Mouse (Mus musculus) kidney, embryonic 15.5 days (tissue): ENCODE data around the gene Snrnp200. TPM values are rescaled to one million over a fixed set of nuclear protein-coding genes. Genes with fewer than 3 reads are reported as not detected.
"Not testable (repeated sequence)": the region's sequence is repeated elsewhere in the genome, so short reads cannot be mapped to it uniquely, and the experiment has no call there.

Experiments used
- ATAC-seq: fragments of 200-750 bp; cut with Nextera tagmentation; replicated peaks from 2 replicates; pipeline ENCODE4 v1.8.0; 2017; ENCODE audit warnings: moderate TSS enrichment; ENCODE audit not compliant: low FRiP score
- H3K27ac ChIP-seq: fragments of 300-500 bp; sonication (generic); 2 replicates; pipeline ENCODE4 v1.5.1; 2015; ENCODE audit warnings: mild to moderate bottlenecking, inconsistent platforms
- H3K27me3 ChIP-seq: fragments of 300-500 bp; sonication (generic); 2 replicates; pipeline ENCODE4 v1.6.1; 2015; ENCODE audit warnings: inconsistent platforms
- H3K36me3 ChIP-seq: fragments of 300-500 bp; sonication (generic); 2 replicates; pipeline ENCODE4 v1.6.1; 2015; ENCODE audit warnings: inconsistent platforms
- H3K4me1 ChIP-seq: fragments of 300-500 bp; sonication (generic); 2 replicates; pipeline ENCODE4 v1.6.1; 2015; ENCODE audit warnings: inconsistent platforms
- H3K4me2 ChIP-seq: fragments of 300-500 bp; sonication (generic); 2 replicates; pipeline ENCODE4 v1.6.1; 2015; ENCODE audit warnings: moderate library complexity, mild to moderate bottlenecking, inconsistent platforms
- H3K4me3 ChIP-seq: fragments of 300-500 bp; sonication (generic); replicated peaks from 2 replicates; pipeline ENCODE4 v1.5.1; 2015; ENCODE audit warnings: mild to moderate bottlenecking, inconsistent platforms
- H3K9ac ChIP-seq: fragments of 300-500 bp; sonication (generic); 2 replicates; pipeline ENCODE4 v1.6.1; 2015; ENCODE audit warnings: mild to moderate bottlenecking, inconsistent platforms
- H3K9me3 ChIP-seq: fragments of 300-500 bp; sonication (generic); replicated peaks from 2 replicates; pipeline ENCODE4 v1.6.1; 2016; ENCODE audit warnings: inconsistent platforms
- WGBS: fragments of 180-500 bp; shearing (Covaris S2); methylation state at CpG from one replicate; pipeline ENCODE4 v1.1.7; 2015; ENCODE audit warnings: mixed read lengths; 5-methylcytosine and 5-hydroxymethylcytosine counted together
- polyA plus RNA-seq: library from polyadenylated mRNA; unstranded; fragments of >200 nt; fragmentation: Nextera tagmentation; extraction: Ambion mirVana; gene quantifications from 2 replicates; pipeline ENCODE4 v1.2.1, GENCODE M21; 2015

Gene Snrnp200
- polyA plus RNA-seq: 53.7 and 64.1 TPM in 2 replicates

GRCm38 (mm10) chr2:127207547-127208451 lies at the start of gene Snrnp200, which contains the start of gene 1810024B03Rik:
TSS of gene Snrnp200 (plus strand) at chr2:127208386.
TSS of gene 1810024B03Rik (minus strand) at chr2:127208280.
- H3K27ac ChIP-seq: peak within 1 kb of the TSS; percentile 86
- ATAC-seq: peak; percentile 98
- peaks cover 18% of the 10 kb centered on the region for H3K4me1 ChIP-seq
- peaks cover 39% of the 10 kb centered on the region for H3K36me3 ChIP-seq
- no peaks in the 10 kb centered on the region for H3K27me3 ChIP-seq
- H3K9ac ChIP-seq: peak within 1 kb of the TSS; percentile 76
- 13% methylated on average over 36 of the region's 36 CpGs for WGBS
- H3K4me2 ChIP-seq: peak within 1 kb of the TSS; percentile 78
- peak within 1 kb of the TSS; percentile 88 for H3K4me3 ChIP-seq
- no peaks in the 10 kb centered on the region for H3K9me3 ChIP-seq

GRCm38 (mm10) chr2:127165675-127166074 lies 42.5 kb upstream of the Snrnp200 start:
- Histone ChIP-seq H3K36me3 (no peaks in the 10 kb centered on the region), H3K9me3 (no peaks in the 10 kb centered on the region), H3K4me3 (no peak overlapping the region), H3K4me1 (no peaks in the 10 kb centered on the region), H3K27me3 (peaks cover 9% of the 10 kb centered on the region), H3K4me2 (no peak overlapping the region), H3K27ac (no peak overlapping the region), H3K9ac (no peak overlapping the region)
- no peak for ATAC-seq
- 59% methylated on average over 4 of the region's 4 CpGs for WGBS

GRCm38 (mm10) chr2:127166261-127166660 lies 41.9 kb upstream of the Snrnp200 start:
- not testable (repeated sequence) for H3K4me2 ChIP-seq, H3K4me1 ChIP-seq, H3K9me3 ChIP-seq, H3K9ac ChIP-seq, H3K27ac ChIP-seq, H3K36me3 ChIP-seq, H3K4me3 ChIP-seq, ATAC-seq, H3K27me3 ChIP-seq
- 5% methylated on average over 1 of the region's 1 CpGs for WGBS

GRCm38 (mm10) chr2:127182598-127183381 lies 25.4 kb upstream of the Snrnp200 start:
- 0 out of 2 replicates have a peak, but pooled peaks cover 6% of the 10 kb centered on the region for H3K27me3 ChIP-seq
- 3% methylated on average over 17 of the region's 17 CpGs for WGBS
- peak overlapping the region; percentile 79 for H3K4me2 ChIP-seq
- H3K9ac ChIP-seq: peak overlapping the region; percentile 73
- peak; percentile 100 for ATAC-seq
- H3K36me3 ChIP-seq: no peaks in the 10 kb centered on the region
- H3K4me3 ChIP-seq: peak overlapping the region; percentile 62
- no peaks in the 10 kb centered on the region for H3K9me3 ChIP-seq
- H3K27ac ChIP-seq: peak overlapping the region; percentile 90
- H3K4me1 ChIP-seq: 0 out of 2 replicates have a peak, but pooled peaks cover 5% of the 10 kb centered on the region

GRCm38 (mm10) chr2:127189574-127189973 lies 18.6 kb upstream of the Snrnp200 start:
- ATAC-seq: no peak
- no peaks in the 10 kb centered on the region for H3K4me1 ChIP-seq
- no peak overlapping the region for H3K9ac ChIP-seq
- no peak overlapping the region for H3K4me3 ChIP-seq
- 0 out of 2 replicates have a peak, but pooled peaks cover 9% of the 10 kb centered on the region for H3K27me3 ChIP-seq
- H3K4me2 ChIP-seq: no peak overlapping the region
- H3K9me3 ChIP-seq: no peaks in the 10 kb centered on the region
- H3K36me3 ChIP-seq: no peaks in the 10 kb centered on the region
- H3K27ac ChIP-seq: no peak overlapping the region

GRCm38 (mm10) chr2:127204932-127205331 lies 3.3 kb upstream of the Snrnp200 start:
- H3K4me1 ChIP-seq: peaks cover 18% of the 10 kb centered on the region
- no peaks in the 10 kb centered on the region for H3K27me3 ChIP-seq
- H3K9me3 ChIP-seq: no peaks in the 10 kb centered on the region
- no peak overlapping the region for H3K27ac ChIP-seq
- H3K4me3 ChIP-seq: no peak overlapping the region
- ATAC-seq: no peak
- 32% methylated on average over 3 of the region's 3 CpGs for WGBS
- H3K9ac ChIP-seq: no peak overlapping the region
- no peak overlapping the region for H3K4me2 ChIP-seq
- H3K36me3 ChIP-seq: peaks cover 30% of the 10 kb centered on the region; the same call in 1 of the 2 replicates

GRCm38 (mm10) chr2:127205936-127206335 lies 2.2 kb upstream of the Snrnp200 start:
- not testable (repeated sequence) for H3K9me3 ChIP-seq, H3K27ac ChIP-seq, H3K4me2 ChIP-seq, ATAC-seq, H3K27me3 ChIP-seq, H3K9ac ChIP-seq, H3K4me3 ChIP-seq
- Histone ChIP-seq H3K36me3 (peaks cover 33% of the 10 kb centered on the region), H3K4me1 (peaks cover 18% of the 10 kb centered on the region)
- 83% methylated on average over 4 of the region's 4 CpGs for WGBS

- peak overlapping the region; percentile 78; the same call in 1 of the 2 replicates for H3K4me2 ChIP-seq
- WGBS: 97% methylated on average over 2 of the region's 2 CpGs
- no peak overlapping the region for H3K27ac ChIP-seq
- no peak overlapping the region for H3K9ac ChIP-seq
- peaks cover 18% of the 10 kb centered on the region for H3K4me1 ChIP-seq
- no peaks in the 10 kb centered on the region for H3K27me3 ChIP-seq
- H3K36me3 ChIP-seq: peaks cover 37% of the 10 kb centered on the region
- H3K4me3 ChIP-seq: no peak overlapping the region
- H3K9me3 ChIP-seq: no peaks in the 10 kb centered on the region
- no peak for ATAC-seq
These were observed 1.3 kb upstream of the Snrnp200 start for GRCm38 (mm10) chr2:127206916-127207315.

- no peaks in the 10 kb centered on the region for H3K27me3 ChIP-seq
These were observed 225 bp downstream of the Snrnp200 start for GRCm38 (mm10) chr2:127208452-127208769.

GRCm38 (mm10) chr2:127210701-127211100 lies 2.5 kb downstream of the Snrnp200 start:
- no peak overlapping the region for H3K4me3 ChIP-seq
- no peaks in the 10 kb centered on the region for H3K27me3 ChIP-seq
- peaks cover 18% of the 10 kb centered on the region for H3K4me1 ChIP-seq
- 93% methylated on average over 11 of the region's 11 CpGs for WGBS
- H3K27ac ChIP-seq: no peak overlapping the region
- no peak overlapping the region for H3K4me2 ChIP-seq
- H3K9me3 ChIP-seq: no peaks in the 10 kb centered on the region
- no peak for ATAC-seq
- peaks cover 63% of the 10 kb centered on the region for H3K36me3 ChIP-seq
- H3K9ac ChIP-seq: no peak overlapping the region

More at GRCm38 (mm10) chr2:127208452-127208769, 225 bp downstream of the Snrnp200 start:
- peaks cover 45% of the 10 kb centered on the region for H3K36me3 ChIP-seq
- peak overlapping the region; percentile 76 for H3K9ac ChIP-seq
- H3K4me2 ChIP-seq: peak overlapping the region; percentile 78
- peak overlapping the region; percentile 86 for H3K27ac ChIP-seq
- WGBS: under 1% methylated on average over 17 of the region's 17 CpGs
- H3K4me3 ChIP-seq: peak overlapping the region; percentile 88
- no peaks in the 10 kb centered on the region for H3K9me3 ChIP-seq
- ATAC-seq: no peak
- peaks cover 18% of the 10 kb centered on the region for H3K4me1 ChIP-seq

GRCm38 (mm10) chr2:127217746-127218145 lies 9.6 kb downstream of the Snrnp200 start:
- H3K4me1 ChIP-seq: no peaks in the 10 kb centered on the region
- no peaks in the 10 kb centered on the region for H3K27me3 ChIP-seq
- no peak overlapping the region for H3K27ac ChIP-seq
- ATAC-seq: no peak
- H3K4me2 ChIP-seq: no peak overlapping the region
- no peak overlapping the region for H3K9ac ChIP-seq
- WGBS: 94% methylated on average over 5 of the region's 5 CpGs
- no peak overlapping the region for H3K4me3 ChIP-seq
- no peaks in the 10 kb centered on the region for H3K9me3 ChIP-seq
- H3K36me3 ChIP-seq: peaks cover 100% of the 10 kb centered on the region

GRCm38 (mm10) chr2:127225261-127225660 lies 17.1 kb downstream of the Snrnp200 start:
- Histone ChIP-seq H3K27me3 (no peaks in the 10 kb centered on the region), H3K9me3 (no peaks in the 10 kb centered on the region), H3K4me3 (no peak overlapping the region), H3K36me3 (peaks cover 97% of the 10 kb centered on the region), H3K4me2 (no peak overlapping the region), H3K27ac (no peak overlapping the region), H3K9ac (no peak overlapping the region), H3K4me1 (no peaks in the 10 kb centered on the region)
- ATAC-seq: no peak
- 97% methylated on average over 3 of the region's 3 CpGs for WGBS
